Mouse (Mus musculus) cerebellum, adult 11-12 months (tissue): ENCODE results near the gene Huwe1.

Experiments used
- DNase-seq: peaks from one replicate; pipeline ENCODE4 v3.0.0; 2022

The Huwe1 gene

GRCm38 (mm10) chrX:151800701-151801511 lies at the start of gene Huwe1:
Gene Huwe1 (plus strand): TSS chrX:151800807.
- peak; percentile 80 for DNase-seq

DNA sequence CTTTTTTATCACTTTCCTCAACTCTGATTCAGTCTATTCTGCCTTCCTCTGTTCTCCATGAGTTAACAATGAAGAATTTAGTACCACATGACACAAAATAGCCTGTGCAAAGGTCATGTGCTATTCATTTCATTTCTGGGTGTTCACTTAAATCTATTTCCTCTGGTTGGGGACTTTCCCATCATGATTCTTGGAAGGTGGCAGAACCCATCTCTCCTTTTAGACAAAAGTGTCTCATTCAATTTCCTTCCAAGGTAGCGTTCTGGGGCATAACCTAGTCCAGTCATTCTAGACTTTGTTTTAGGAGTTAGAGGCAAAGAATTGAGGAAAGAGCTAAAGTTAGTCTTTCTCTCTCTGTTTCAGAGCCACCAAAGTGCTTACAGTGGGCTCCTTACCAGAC lies 20.3 kb upstream of the Huwe1 start:
- DNase-seq, result no peak

- no peak for DNase-seq
These were observed 17.7 kb upstream of the Huwe1 start for GRCm38 (mm10) chrX:151782939-151783338.

GRCm38 (mm10) chrX:151792766-151793165 lies 7.8 kb upstream of the Huwe1 start:
- DNase-seq, result no peak

DNA sequence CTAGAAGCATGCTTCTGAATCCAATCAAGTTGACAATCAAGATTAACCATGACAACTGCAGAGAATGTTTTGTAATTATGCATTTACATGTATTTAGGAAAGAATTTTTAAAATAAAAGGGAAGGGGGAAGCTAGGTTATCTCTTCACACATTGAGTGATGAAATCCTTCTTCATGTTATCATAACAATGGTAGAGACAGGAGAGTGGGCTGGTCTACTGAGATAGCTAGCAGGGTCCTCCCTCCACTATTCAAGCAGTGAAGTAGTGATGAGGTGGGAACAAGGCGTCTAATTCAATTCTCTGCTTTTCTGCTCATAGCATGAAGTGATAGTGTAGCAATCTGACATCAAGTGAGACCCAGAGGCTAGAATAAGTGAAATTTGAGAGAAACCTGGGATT lies 2.6 kb upstream of the Huwe1 start:
- no peak for DNase-seq

DNA sequence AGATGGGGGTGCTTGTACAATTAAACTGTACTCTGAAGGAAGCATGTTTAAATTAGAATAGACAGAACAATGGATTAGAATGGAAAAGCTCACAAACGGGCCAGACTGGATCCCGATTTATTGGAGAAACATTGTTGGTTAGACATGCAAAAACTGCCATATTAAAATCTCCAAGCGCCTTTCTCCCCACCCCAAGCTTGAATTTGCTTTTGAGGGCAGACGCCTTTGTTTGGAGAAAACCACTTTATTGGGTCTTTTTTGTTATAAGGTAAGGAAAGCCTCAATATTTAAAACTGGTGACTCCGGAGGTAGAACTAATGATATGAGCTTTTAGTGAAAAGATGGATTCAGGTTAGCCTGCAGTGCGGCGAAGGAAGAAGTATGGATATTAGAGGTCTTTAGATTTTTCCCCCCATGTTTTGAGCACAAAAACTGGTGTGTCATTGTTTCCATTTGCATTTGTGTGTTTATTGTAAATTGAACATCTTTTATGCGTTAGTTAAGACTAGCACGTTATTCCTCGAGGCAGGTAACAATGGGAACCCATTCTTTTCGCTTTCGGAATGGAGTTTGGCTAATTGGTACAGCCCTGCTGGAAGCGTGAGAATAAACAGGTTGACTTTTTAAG lies 1.8 kb downstream of the Huwe1 start:
- peak; percentile 10 for DNase-seq

GRCm38 (mm10) chrX:151802956-151803776 lies 2.6 kb downstream of the Huwe1 start:
- DNase-seq, result peak; percentile 96

DNA sequence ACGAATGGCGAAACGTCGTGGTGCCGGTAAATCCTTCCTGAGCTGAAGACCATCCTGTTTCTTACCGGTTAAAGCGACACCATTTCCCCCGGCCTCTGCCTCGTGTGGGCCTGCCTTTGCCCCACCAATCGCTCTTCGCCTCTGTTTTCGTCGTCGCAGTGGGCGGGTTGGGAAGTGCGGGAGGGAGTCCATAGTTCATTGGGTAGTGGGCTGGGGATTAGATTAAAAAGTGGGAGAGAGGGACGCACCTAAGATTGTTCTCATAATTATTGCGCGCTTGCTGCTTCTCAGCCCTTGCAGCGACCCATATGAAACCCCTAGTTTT lies 3.1 kb downstream of the Huwe1 start:
- no peak for DNase-seq

DNA sequence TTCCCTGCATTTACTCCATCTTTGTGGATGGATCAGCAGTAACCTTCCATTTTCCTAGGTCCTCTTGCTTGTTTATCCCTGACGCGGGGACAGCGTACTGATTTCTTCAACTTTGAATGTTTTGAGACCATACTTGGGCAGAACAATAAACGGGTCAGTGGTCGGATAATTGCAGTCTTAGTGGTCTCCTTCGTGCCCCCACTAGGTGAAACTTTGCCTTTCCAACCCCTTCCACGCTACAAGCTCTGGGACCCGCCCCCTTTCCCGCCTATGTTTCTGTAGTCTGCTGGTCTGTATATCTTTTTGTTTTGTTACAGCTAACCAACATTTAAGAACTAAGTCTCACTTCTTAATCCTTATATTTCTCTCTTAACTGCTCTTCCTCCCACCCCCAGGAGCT lies 3.8 kb downstream of the Huwe1 start:
- DNase-seq, result peak; percentile 21

DNA sequence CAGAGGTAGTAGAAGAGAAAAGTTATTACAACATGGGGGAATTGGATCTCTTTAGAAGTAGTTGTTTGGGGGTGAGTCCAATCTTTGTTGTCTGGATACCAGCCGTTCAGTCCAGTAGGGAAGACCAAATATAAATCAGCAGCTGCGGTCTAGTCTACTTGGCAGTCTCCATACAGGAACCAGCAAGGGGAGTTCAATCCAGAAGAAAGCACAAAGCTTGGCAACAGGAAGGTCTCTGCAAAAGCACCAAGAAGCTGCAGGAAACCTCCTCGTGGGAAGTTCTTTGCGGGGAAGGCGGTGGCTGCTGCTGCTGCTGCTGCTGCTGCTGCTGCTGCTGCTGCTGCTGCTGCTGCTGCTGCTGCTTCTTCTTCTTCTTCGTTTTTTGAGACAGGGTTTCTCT lies 10.9 kb downstream of the Huwe1 start:
- no peak for DNase-seq

GRCm38 (mm10) chrX:151813656-151814055 lies 13.0 kb downstream of the Huwe1 start:
- DNase-seq, result no peak

DNA sequence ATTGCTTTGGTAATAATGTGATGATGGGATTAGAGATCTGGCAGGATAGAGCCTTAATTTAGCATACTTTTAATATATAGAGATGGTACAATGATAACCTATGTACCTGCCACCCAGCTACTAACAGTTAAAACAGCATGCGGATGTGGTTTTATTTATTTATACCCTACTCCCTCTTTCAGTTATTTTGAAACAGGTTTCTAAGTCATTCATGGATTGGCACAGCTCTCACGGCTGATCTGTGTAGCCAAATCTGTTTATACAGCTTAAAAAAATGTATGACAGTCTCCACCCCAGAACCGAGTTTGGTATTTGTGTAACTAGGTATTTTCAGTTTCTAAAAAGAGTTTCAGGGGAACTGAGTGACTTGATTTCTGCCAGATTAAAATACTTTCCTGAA lies 17.1 kb downstream of the Huwe1 start:
- DNase-seq, result no peak

- no peak for DNase-seq
These were observed 28.4 kb downstream of the Huwe1 start for GRCm38 (mm10) chrX:151828971-151829370.

DNA sequence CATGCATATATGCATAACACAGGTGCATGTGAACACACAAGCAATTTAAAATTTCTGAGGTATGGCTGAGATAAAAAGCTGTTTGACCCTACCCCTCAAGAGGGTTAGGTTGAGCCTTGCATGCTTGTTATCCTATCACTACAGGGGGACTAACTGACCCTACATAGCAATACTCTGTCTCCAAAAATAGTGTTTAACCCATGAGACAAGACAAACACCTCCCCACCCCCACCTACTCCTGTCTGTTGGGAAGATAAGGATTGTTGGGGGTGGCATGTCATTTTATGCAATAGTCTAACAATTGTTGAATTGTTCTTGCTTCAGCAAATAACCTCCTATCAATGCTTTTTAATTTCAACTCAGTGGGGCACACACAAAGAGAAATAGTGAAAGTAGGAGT lies 30.7 kb downstream of the Huwe1 start:
- no peak for DNase-seq

DNA sequence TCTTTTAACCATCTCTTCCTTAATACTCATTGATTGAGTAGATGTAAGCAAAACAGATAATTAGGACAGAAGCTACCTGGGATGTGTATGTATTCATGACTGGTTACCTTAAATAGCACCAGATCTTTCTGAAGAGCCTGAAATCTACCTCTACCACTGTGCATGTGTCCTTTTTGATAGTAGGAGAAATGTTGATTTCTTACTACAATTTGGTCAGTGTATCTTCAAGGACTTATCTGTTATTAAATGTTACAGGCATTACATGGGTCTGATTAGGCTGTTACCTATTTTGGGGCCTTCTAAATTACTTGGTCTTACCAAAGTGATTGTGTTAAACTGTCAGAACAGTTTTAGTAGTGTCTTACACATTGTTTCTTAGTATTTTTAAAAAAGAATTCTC lies 32.4 kb downstream of the Huwe1 start:
- no peak for DNase-seq

DNA sequence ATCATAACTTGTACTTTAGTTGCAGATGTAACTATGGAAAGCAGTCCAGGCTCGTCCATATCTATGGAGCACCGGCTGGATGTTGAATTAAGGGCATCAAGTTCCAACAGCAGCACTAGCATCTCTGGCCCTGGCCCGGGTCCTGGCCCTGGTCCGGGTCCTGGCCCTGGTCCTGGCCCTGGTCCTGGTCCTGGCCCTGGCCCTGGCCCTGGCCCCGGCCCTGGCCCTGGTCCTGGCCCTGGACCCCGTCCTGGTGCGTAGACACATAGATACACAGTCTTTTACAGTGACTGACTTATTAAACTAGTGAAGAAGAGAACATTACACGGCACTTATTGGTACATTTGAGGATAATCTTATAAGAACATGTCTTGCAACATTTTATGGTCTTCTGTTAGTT lies 58.8 kb downstream of the Huwe1 start:
- peak; percentile 1 for DNase-seq

- DNase-seq, result no peak
These were observed 110.1 kb downstream of the Huwe1 start for GRCm38 (mm10) chrX:151910692-151911091.

GRCm38 (mm10) chrX:151912267-151912666 lies 111.7 kb downstream of the Huwe1 start:
- DNase-seq, result no peak

GRCm38 (mm10) chrX:151929390-151929789 lies 128.8 kb downstream of the Huwe1 start:
- no peak for DNase-seq

DNA sequence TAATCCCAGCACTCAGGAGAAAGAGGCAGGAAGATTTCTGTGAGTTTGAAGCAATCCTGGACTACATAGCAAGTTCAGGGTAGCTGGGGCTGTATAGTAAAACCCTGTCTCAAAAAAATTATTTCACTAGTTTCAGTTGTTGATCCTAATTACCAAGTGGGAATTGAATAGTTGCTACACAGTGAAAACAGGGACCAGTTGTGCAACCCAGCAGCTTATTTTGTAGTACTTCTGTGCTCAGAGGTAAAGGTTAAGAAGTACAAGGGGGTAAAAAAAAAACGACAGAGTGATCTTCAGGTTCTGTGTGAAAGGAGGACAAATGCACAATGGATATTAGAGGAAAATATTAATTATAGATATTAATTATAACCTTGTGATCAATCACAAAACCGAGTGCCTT lies 138.2 kb downstream of the Huwe1 start:
- no peak for DNase-seq

DNA sequence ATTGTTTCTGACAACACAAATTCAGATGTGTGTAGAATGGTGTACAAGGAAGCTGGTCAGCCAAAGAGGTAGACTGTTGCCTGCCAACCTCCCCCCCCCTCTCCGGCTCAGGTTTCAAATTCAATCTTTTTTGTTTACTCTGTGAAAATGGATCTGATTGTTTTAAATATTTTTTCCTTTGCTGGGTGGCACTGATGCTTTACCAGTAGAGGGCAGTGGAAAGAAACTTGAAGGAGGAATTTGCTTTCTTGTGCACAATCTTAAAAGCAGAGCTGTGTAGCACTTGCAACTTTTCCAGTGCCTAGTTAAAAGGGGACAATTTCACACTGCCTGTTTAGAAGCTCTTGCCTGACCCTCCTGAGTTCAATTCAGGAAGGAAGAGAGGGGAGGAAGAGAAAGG lies 146.4 kb downstream of the Huwe1 start:
- no peak for DNase-seq

- DNase-seq, result no peak
These were observed 147.2 kb downstream of the Huwe1 start for GRCm38 (mm10) chrX:151947781-151948180.

GRCm38 (mm10) chrX:151950231-151950630 lies 149.6 kb downstream of the Huwe1 start:
- DNase-seq, result no peak

- DNase-seq, result no peak
These were observed 150.6 kb downstream of the Huwe1 start for GRCm38 (mm10) chrX:151951181-151951580.
